Mouse (Mus musculus) lung, postnatal 10 days (tissue): Measurements from ENCODE around the gene Knstrn.

Experiments used
- DNase-seq: peaks from one replicate; pipeline ENCODE4 v3.0.0; 2021

Knstrn gene

GRCm38 (mm10) chr2:118862340-118862675, 48.5 kb downstream of the Knstrn start:
- no peak for DNase-seq

- no peak for DNase-seq
Observed at GRCm38 (mm10) chr2:118870601-118871000, 56.8 kb downstream of the Knstrn start.

GRCm38 (mm10) chr2:118871032-118871431, 57.2 kb downstream of the Knstrn start:
- peak; percentile 37 for DNase-seq

DNA sequence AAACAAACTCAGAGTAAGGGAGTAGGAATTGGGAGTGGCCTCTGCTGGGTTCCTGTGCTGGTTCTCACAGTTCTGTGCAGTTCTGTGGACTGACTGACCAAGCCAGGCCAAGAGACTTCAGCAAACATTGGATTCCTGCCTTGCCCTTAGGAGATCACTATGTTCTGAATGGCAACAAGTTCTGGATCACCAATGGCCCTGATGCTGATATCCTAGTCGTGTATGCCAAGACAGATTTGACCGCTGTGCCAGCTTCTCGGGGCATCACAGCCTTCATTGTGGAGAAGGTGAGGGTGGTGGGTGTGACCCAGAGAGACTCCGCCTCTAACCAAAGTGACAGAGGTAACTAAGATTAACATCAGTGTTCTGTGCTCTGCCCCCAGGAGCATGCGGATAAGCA, 59.2 kb downstream of the Knstrn start:
- no peak for DNase-seq

GRCm38 (mm10) chr2:118873890-118874430, 60.2 kb downstream of the Knstrn start:
- DNase-seq: no peak

DNA sequence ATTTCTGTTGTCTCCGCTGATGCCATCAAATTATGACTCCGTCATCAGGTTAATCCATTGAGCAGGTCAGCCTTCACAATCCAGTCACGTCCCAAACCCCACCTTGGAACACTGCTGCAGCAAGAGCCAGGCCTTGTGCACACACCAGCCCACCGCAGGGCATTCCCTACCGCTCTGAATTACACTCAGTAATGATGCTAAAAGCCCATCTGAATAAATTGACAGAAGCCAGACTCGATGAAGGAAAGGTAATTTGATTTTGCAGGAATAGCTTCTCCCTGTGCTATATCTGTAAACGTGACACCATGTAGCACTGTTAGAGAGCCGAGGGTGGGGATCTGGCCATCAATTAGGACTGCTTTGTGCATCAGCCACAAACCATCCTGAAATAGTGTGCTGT, 61.5 kb downstream of the Knstrn start:
- DNase-seq: no peak

DNA sequence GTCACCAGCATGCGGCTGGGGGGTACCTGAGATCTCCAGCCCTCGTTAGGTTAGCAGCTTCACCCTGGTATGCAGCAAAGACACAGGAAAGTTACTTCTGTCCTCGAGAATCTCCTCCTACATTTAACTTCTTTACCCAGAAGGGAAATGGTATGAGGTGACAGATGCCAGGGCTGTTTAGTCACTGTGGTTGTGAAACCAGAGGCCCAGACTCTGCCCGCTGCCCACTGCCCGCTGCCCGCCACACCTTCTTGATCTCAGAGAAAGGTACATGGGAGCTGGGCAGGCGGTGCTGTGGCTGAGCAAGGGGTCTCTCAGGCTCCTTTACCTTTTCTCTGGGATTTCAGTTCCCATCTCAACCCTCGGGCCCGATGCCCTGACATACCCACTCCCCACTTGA, 62.6 kb downstream of the Knstrn start:
- DNase-seq: no peak

GRCm38 (mm10) chr2:118881019-118881418, 67.2 kb downstream of the Knstrn start:
- no peak for DNase-seq

DNA sequence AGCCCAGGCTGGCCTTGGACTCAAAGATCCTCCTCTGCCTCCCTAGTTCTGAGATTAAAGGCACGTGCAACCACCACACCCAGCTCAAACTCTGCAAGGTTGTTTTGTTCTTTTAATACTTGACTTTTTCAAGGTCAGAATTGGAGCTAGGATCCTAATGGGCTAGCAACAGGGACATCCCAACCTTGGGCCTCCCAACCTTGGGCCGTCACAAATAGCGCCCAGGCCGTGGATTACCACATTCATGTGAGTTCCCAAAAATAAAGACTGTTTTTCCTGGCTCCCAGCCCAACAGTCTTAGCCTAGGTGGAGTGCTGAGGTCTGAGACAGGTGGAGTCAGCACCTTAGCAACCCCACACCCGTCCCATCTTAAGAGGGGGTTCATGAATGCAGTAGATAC, 68.2 kb downstream of the Knstrn start:
- no peak for DNase-seq

DNA sequence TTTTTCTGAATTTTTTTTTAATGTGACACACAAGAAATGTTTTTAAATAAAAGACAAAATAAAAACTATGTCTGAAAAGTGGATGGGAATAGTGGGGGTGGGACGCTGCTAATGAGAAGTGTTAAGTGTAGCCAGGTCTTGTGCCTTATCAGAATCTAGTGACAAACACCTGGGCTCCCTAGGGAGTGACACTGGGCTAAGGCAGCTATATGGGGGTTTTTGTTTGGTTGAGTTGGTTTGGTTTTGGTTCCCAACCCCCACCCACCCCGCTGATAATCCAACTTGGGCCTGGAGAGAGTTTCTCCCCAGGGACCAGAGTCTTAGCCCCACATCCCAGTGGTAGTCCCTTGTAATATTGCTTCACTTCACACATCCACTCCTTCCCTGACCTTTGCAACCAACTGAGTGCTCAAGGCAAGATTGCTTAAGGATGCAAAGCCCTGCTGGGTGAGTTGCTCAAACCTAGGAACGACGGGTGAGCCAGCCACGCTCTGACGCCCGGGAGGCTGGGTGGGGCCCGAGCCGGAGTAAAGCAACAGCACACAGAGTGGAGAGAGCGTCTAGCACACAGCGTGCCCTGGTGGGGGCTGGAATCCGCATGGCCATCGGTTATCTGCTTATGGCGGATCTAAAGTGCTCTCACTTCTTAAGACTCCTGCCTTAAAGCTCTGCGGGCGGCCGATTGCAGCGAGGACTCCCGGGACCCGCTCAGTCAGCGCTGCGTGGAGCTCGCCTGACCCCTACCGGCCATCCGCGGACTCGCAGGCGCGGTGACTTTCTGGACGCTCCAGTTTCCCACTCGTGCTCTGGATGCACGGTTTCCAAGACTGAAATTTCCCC, 69.3 kb downstream of the Knstrn start:
- peak; percentile 91 for DNase-seq

DNA sequence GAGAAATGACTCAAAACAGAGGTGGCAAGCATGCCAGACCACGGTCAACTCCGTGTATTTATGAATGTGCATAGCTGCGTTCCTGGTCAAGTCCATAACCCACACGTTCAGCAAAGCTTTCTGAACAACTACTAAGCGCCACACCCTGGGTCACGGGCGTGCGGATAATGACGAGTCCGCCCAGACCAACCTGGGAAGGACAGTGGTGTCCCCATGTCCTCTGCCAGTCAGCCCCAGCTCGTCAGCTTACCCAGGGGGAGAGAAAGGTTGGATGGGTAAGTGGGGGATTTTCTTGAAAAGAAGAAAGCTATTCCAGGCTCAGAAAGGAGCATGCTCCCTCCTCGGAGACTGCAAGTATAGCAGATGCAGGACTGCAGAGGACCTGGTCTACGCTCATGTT, 73.6 kb downstream of the Knstrn start:
- no peak for DNase-seq

- DNase-seq: no peak
Observed at GRCm38 (mm10) chr2:118887845-118888548, 74.2 kb downstream of the Knstrn start.

DNA sequence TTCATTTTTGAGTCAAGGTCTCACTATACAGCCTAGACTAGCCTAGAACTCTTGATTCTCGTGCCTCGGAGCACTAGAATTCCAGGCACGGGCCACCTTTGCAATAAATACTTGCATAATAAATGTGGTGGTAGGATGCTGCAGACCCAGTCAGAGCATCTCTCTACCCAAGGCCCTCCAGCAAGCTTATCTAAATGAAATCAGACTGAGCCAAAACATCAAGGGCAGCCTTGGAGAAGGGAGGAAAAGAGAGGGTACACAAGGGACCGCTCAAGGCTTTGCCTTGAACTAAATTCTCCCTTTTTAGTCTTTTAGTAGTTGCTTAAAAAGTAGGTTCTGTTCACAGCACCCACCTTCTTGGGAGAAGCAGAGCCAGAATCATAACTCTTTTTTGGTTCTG, 77.4 kb downstream of the Knstrn start:
- DNase-seq: no peak

GRCm38 (mm10) chr2:118895990-118896913, 82.4 kb downstream of the Knstrn start:
- DNase-seq: peak; percentile 62

DNA sequence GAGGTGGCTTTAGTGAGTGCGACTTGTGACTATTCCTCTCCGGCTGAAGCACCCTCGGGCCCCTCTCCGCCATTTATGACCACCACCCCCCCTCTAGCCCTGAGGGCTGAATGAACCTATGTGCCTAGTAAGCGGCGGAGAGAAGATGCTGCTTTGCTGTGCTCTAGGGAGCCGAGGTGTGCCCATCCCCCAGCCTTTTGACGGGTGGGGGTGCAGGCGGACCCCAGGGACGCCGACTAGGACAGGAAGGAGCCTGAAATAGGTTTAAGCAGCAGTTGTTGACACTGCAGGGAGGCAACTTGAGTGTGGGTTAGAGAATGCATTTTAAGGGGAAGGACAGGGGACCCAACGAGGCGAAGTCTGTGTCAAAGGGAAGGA, 83.1 kb downstream of the Knstrn start:
- DNase-seq: peak; percentile 27

DNA sequence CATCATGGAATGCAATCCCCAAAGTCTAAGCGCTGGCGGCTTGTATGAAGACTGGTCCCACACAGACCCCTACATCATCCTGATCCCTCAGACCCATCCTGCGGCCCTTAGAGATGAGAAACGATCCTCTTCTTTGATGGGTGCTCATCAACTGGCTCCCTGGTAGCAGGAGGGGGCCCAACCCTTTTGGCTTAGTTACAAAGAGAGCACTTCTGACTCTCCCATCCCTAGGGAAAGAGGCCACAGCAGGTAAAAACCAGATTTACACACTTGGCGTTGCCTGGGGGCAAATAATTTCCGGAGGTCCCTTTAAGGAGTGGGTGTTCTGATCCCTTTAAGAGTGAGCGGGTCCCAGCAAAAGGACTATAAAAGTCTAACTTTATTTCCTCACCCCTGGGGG, 83.6 kb downstream of the Knstrn start:
- DNase-seq: no peak

- DNase-seq: no peak
Observed at GRCm38 (mm10) chr2:118897808-118898207, 84.0 kb downstream of the Knstrn start.

GRCm38 (mm10) chr2:118898771-118899170, 85.0 kb downstream of the Knstrn start:
- no peak for DNase-seq

DNA sequence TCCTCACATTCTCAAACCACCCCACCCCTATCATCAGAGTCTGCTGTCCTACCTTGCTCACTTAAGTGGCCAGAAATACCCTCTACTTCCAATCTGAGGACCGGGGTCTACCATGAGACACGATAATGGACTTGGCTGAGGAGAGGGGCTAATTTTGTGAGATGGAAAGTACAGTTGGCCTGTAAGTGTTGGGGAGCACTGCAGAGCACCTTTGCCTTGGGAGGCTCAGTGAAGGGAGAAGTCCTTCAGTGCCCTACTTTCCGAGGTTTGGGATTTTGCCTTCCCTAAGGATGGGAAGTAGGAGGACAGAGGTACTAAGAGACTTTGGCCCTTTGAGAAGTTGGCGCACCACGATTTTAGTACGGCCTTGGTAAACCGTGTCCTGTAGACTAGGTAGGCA, 85.5 kb downstream of the Knstrn start:
- DNase-seq: no peak

- DNase-seq: peak; percentile 55
Observed at GRCm38 (mm10) chr2:118899981-118900825, 86.4 kb downstream of the Knstrn start, which contains the start of gene Bahd1. Gene Bahd1, plus strand, starts transcription at chr2:118900377.

DNA sequence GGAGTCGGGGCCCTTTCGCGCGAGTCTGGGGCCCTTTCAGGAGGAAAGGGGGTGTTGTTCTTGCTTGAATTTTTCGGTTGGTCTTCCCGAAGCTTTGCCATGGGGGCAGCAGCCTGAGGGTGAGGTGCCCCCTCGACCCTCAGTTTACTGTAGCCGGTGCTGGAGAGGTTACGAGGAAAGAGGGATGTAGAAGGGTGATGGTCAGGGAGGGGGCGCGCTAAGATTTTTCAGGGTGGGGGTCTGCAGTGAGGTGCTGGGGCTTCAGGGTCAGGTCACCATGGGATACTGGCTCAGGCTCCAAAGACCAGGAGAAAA, 87.0 kb downstream of the Knstrn start:
- DNase-seq: no peak
